Mouse (Mus musculus) heart, embryonic 16.5 days (tissue): ENCODE data around the gene Tec. TPM values are rescaled to one million over a fixed set of nuclear protein-coding genes. Genes with fewer than 3 reads are reported as not detected.
"Not testable (repeated sequence)": the region's sequence is repeated elsewhere in the genome, so short reads cannot be mapped to it uniquely, and the experiment has no call there.

Source experiments
- ATAC-seq: fragments of 200-750 bp; cut with Nextera tagmentation; replicated peaks from 2 replicates; pipeline ENCODE4 v1.8.0; 2017; ENCODE audit warnings: moderate number of reproducible peaks; ENCODE audit not compliant: insufficient read depth, low FRiP score; ENCODE audit errors: extremely low read depth
- H3K27ac ChIP-seq: fragments of 300-500 bp; sonication (generic); 2 replicates; pipeline ENCODE4 v1.5.1; 2014; ENCODE audit warnings: mild to moderate bottlenecking, low read length, control low read depth, moderate library complexity
- H3K27me3 ChIP-seq: fragments of 300-500 bp; sonication (generic); 2 replicates; pipeline ENCODE4 v1.6.1; 2014; ENCODE audit warnings: low read length, mixed read lengths; ENCODE audit not compliant: control insufficient read depth, insufficient read depth
- H3K36me3 ChIP-seq: fragments of 300-500 bp; sonication (generic); 2 replicates; pipeline ENCODE4 v1.6.1; 2014; ENCODE audit not compliant: control insufficient read depth, insufficient read depth
- H3K4me1 ChIP-seq: fragments of 300-500 bp; sonication (generic); 2 replicates; pipeline ENCODE4 v1.6.1; 2014; ENCODE audit warnings: low read length, mixed read lengths; ENCODE audit not compliant: control insufficient read depth, insufficient read depth
- H3K4me2 ChIP-seq: fragments of 300-500 bp; sonication (generic); 2 replicates; pipeline ENCODE4 v1.6.1; 2014; ENCODE audit warnings: low read depth, mild to moderate bottlenecking, control low read depth, low read length
- H3K4me3 ChIP-seq: fragments of 300-500 bp; sonication (generic); 2 replicates; pipeline ENCODE4 v1.5.1; 2014; ENCODE audit warnings: mild to moderate bottlenecking, control low read depth, low read length
- H3K9ac ChIP-seq: fragments of 300-500 bp; sonication (generic); 2 replicates; pipeline ENCODE4 v1.6.1; 2014; ENCODE audit warnings: low read length, control low read depth
- H3K9me3 ChIP-seq: fragments of 300-500 bp; sonication (generic); replicated peaks from 2 replicates; pipeline ENCODE4 v1.6.1; 2016; ENCODE audit warnings: low read length; ENCODE audit not compliant: control insufficient read depth
- WGBS: fragments of 180-500 bp; shearing (Covaris S2); extraction: QIAGEN DNeasy Blood & Tissue Kit; methylation state at CpG from one replicate; pipeline ENCODE4 v1.1.7; 2014; 5-methylcytosine and 5-hydroxymethylcytosine counted together
- polyA plus RNA-seq: library from polyadenylated mRNA; unstranded; fragments of >200 nt; fragmentation: Nextera tagmentation; extraction: Ambion mirVana; gene quantifications from 2 replicates; pipeline ENCODE4 v1.2.1, GENCODE M21; 2015

The Tec gene
- polyA plus RNA-seq, 1 experiment from 2014 or later, result 23.0 TPM

DNA sequence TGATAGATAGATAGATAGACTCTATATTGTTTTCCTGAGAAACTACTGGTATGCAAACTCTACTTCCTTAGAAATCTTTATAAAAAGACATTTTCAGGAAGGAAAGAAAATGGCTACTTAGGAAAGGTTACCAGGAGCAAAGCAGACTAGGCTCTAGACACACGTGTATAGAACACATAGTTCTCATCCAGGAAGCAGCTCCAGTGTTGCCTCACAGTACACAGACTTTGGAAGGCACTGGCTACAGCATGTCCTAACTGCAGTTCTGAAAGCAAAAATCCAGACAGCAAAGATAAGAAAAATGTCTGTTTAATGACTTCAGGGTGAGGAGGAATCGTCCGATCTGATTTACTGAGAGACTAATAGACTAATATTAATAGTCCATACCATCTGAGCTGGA, 41.8 kb downstream of the Tec start:
- Histone ChIP-seq H3K4me3 (no peak overlapping the region), H3K4me2 (no peak overlapping the region), H3K27me3 (no peaks in the 10 kb centered on the region), H3K36me3 (peaks cover 10% of the 10 kb centered on the region; the same call in 1 of the 2 replicates), H3K9me3 (no peaks in the 10 kb centered on the region), H3K4me1 (peaks cover 2% of the 10 kb centered on the region; the same call in 1 of the 2 replicates), H3K9ac (no peak overlapping the region), H3K27ac (no peak overlapping the region)
- ATAC-seq, result no peak
- WGBS, result 57% methylated on average over 3 of the region's 3 CpGs

DNA sequence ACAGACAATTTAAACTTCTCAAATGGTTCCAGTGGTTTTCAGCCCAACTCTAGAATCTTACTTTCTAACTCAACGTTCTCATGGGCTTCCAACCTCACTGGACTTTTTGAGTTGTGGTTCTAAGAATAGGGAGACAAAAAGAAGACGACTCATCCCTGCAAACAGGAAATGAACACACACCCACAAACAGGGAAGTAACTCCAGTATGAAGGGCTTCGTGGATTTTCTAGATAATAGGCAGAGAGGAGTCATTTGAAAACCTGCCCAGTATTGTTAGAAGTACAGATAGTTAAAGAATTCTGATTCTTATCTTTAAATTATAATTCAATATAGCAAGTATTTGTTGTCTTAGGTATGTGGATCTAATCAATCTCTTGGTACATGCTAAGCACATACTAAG, 47.6 kb downstream of the Tec start:
- H3K27ac ChIP-seq, result no peak overlapping the region; the same call in 1 of the 2 replicates
- H3K36me3 ChIP-seq, result peaks cover 10% of the 10 kb centered on the region; the same call in 1 of the 2 replicates
- no peak overlapping the region for H3K9ac ChIP-seq
- H3K4me3 ChIP-seq, result no peak overlapping the region
- H3K9me3 ChIP-seq, result no peaks in the 10 kb centered on the region
- no peaks in the 10 kb centered on the region for H3K27me3 ChIP-seq
- H3K4me1 ChIP-seq, result peaks cover 10% of the 10 kb centered on the region
- no peak for ATAC-seq
- whole genome bisulfite sequencing, result 56% methylated on average over 3 of the region's 3 CpGs
- H3K4me2 ChIP-seq, result no peak overlapping the region

DNA sequence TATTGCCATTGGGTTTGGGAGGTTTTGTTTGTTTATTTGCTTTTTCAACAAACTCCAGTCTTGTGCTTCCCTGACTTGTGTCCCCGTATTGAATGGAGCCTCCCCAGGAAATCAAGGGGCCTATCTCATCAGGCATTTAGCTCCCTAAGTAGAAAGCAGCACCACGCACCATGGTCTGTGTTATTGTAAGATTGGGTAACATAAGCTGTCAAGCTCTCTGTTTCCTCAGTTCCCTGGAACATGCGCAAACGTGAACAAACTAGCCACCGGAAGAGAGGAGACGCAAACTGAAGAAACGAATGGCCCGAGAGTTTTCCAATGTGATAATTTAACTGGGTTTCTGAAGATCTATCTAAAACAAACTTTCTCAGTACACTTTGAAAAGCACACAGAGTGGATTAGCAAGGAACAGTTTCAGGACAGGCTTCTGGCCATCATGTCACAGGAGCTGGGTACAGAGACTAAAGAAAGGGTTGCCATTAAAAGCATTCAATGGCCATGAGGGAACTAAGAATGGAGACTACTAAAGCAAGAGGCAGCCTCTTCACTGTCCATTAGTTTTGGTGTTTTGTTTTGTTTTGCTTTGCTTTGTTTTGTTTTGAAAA, 48.1 kb downstream of the Tec start:
- H3K27me3 ChIP-seq, result no peaks in the 10 kb centered on the region
- H3K9me3 ChIP-seq, result no peaks in the 10 kb centered on the region
- 70% methylated on average over 8 of the region's 8 CpGs for WGBS
- peaks cover 10% of the 10 kb centered on the region; the same call in 1 of the 2 replicates for H3K36me3 ChIP-seq
- H3K4me2 ChIP-seq, result no peak overlapping the region
- no peak for ATAC-seq
- no peak overlapping the region for H3K4me3 ChIP-seq
- H3K9ac ChIP-seq, result no peak overlapping the region
- no peak overlapping the region; the same call in 1 of the 2 replicates for H3K27ac ChIP-seq
- peaks cover 10% of the 10 kb centered on the region for H3K4me1 ChIP-seq

DNA sequence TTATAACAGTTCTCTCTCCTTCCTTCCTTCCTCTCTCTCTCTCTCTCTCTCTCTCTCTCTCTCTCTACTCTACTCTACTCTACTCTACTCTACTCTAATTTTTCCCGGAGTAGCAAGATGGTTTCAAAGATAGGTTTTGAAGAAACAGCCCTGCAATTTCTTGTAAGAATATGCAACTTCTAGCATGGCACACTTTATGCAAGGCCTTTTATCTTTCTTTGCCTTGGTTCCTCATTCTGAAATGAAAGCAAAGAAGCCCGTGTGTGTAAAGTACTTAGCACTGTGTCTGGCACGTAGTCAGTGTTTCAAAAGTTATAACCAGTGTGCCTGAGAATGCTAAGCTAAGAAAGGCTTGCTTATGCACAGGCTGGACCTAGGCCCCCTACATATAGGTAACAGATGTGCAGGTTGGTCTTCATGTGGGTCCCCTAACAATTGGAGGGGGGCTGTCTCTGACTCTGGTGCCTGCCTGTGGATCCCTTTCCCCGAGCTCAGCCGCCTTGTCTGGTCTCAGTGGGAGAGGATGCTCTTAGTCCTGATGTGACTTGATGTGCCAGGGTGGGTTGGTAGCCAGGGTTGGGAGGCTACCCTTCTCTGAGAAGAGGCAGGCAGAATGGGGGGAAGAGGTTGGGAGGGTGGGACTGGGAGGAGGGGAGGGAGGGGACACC, 49.6 kb downstream of the Tec start:
- Histone ChIP-seq H3K27ac (no peak overlapping the region), H3K4me1 (peaks cover 10% of the 10 kb centered on the region), H3K9ac (no peak overlapping the region), H3K27me3 (no peaks in the 10 kb centered on the region), H3K4me2 (no peak overlapping the region), H3K36me3 (peaks cover 10% of the 10 kb centered on the region; the same call in 1 of the 2 replicates), H3K4me3 (no peak overlapping the region), H3K9me3 (no peaks in the 10 kb centered on the region)
- 83% methylated on average over 5 of the region's 5 CpGs for WGBS
- no peak for ATAC-seq

DNA sequence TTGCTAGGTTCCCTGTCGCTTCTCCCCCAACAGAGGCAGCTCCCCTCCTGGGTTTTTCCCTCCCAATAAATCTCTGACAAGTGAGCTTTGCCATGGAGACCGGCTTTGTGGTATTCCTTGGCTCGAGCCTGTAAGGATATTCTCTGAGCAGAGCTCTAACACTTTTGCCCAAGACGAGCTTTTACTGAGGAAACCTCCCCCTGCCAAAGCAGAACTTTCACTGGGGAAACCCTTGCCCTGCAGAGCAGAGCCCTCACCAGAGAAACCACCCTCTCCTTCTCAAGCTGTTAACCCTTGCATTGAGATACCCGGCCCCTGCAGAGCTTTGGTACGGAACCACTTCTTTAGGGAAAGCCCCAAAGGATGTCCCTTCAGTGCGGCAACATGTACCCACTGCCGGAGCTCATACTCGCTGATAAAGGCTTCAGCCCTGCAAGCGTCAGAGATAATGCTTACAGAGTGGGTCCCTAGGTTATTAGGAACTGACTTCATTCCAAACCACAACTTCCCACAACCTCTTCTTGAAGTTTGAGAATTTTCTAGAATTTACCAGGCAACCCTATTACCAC, 50.7 kb downstream of the Tec start:
- peak overlapping the region; percentile 48 for H3K27ac ChIP-seq
- ATAC-seq, result 0 out of 2 replicates have a peak, but pooled peaks have one; percentile 42
- WGBS, result 21% methylated on average over 10 of the region's 10 CpGs

DNA sequence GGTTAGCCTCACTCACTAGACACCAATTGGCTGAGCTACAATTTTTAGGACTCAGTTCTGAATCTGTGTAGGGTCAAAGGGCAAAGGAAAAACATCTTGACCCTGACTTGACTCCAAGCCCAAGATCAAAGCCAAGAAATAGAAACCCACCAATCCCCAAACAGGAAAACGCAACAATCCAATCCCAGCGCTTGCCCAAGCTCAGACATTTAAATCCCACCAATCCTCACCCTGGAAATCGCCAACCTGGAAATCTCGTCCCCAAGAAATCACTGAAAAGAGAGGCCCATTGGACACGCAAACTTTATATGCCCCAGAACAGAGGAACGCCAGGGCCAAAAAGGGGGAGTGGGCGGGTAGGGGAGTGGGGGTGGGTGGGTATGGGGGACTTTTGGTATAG, 51.3 kb downstream of the Tec start:
- H3K9ac ChIP-seq, result not testable (repeated sequence)

More for the DNA sequence above, 50.7 kb downstream of the Tec start:
- Histone ChIP-seq H3K9me3 (no peaks in the 10 kb centered on the region), H3K9ac (peak overlapping the region; percentile 34; the same call in 1 of the 2 replicates), H3K36me3 (peaks cover 3% of the 10 kb centered on the region; the same call in 1 of the 2 replicates), H3K27me3 (no peaks in the 10 kb centered on the region), H3K4me1 (peaks cover 10% of the 10 kb centered on the region), H3K4me2 (peak overlapping the region; percentile 31; the same call in 1 of the 2 replicates), H3K4me3 (peak overlapping the region; percentile 2; the same call in 1 of the 2 replicates)

DNA sequence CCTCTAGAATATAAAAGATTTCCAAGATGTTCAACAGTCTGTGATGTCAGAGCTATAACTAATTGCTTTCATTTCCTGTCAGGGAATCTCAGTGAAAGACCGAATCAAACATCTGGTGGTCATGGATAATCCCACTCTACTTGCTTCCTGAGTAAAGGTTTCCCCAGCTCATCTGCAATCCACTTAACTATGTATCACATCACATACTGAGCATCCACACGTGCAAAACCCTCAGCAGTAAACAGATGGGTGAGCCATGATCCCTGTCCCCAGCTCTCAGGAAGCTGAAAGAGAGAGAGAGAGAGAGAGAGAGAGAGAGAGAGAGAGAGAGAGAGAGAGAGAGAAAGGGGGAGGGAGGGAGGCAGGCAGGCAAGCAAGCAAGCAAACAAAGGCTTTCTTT, 51.8 kb downstream of the Tec start:
- Histone ChIP-seq H3K9ac (no peak overlapping the region), H3K4me1 (peaks cover 10% of the 10 kb centered on the region), H3K27me3 (no peaks in the 10 kb centered on the region), H3K4me3 (no peak overlapping the region), H3K9me3 (no peaks in the 10 kb centered on the region), H3K4me2 (no peak overlapping the region), H3K27ac (no peak overlapping the region), H3K36me3 (no peaks in the 10 kb centered on the region)
- 49% methylated on average over 2 of the region's 2 CpGs for WGBS
- ATAC-seq, result no peak

More for the DNA sequence above, 51.3 kb downstream of the Tec start:
- H3K36me3 ChIP-seq, H3K4me2 ChIP-seq, H3K27ac ChIP-seq, H3K9me3 ChIP-seq, H3K27me3 ChIP-seq, H3K4me1 ChIP-seq, H3K4me3 ChIP-seq, ATAC-seq: not testable (repeated sequence)
- 83% methylated on average over 7 of the region's 7 CpGs for WGBS

DNA sequence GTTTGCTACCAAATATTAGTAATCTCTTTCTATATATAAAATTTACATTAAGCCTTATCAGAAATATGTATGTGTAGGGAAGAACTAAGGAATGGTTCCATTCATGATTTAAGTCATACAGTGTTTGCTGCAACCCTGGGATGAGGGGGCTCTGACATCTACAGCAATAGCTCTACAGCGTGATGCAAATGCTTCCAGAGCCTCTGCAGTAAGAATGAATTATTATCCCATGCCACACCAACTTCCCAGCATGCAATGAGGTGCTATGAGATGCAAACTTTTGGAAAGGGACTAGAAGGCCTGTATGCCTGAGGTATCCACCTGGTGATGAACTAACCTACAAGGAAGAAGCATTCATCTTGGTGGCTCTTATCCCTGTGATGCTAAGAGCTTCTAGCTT, 52.2 kb downstream of the Tec start:
- ATAC-seq, result no peak
- Histone ChIP-seq H3K27me3 (no peaks in the 10 kb centered on the region), H3K9me3 (no peaks in the 10 kb centered on the region), H3K4me1 (peaks cover 10% of the 10 kb centered on the region), H3K9ac (no peak overlapping the region), H3K4me3 (no peak overlapping the region), H3K36me3 (no peaks in the 10 kb centered on the region), H3K4me2 (no peak overlapping the region), H3K27ac (no peak overlapping the region)
- 79% methylated on average over 1 of the region's 1 CpGs for WGBS

DNA sequence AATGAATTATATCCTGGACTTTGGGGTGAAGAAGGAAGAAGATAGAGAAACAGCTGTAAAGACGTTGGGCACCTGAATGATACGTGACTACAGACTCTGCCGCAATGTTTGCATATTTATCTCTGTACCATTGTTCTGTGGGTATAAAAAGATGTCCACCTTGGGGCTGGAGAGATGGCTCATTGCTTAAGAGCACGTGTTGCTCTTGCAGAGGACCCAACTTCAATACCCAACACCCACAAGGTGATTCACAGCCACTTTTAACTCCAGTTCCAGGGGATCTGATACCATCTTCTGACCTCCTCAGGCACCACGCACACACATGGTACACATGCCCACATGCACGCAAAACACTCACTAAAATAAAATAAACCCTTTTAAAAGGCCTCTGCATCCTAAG, 52.9 kb downstream of the Tec start:
- WGBS, result 81% methylated on average over 6 of the region's 6 CpGs
- Histone ChIP-seq H3K4me1 (peaks cover 7% of the 10 kb centered on the region), H3K36me3 (0 out of 2 replicates have a peak, but pooled peaks cover under 1% of the 10 kb centered on the region), H3K9ac (no peak overlapping the region), H3K9me3 (peaks cover under 1% of the 10 kb centered on the region; the same call in 1 of the 2 replicates), H3K4me2 (no peak overlapping the region), H3K4me3 (no peak overlapping the region), H3K27me3 (no peaks in the 10 kb centered on the region), H3K27ac (no peak overlapping the region)
- no peak for ATAC-seq
